Mouse (Mus musculus): Measurements from ENCODE around the gene Numb.
"Not testable (repeated sequence)": the region's sequence is repeated elsewhere in the genome, so short reads cannot be mapped to it uniquely, and the experiment has no call there.

Numb gene

GRCm38 (mm10) chr12:83921535-83922381 lies at the start of gene Numb:
Gene Numb (minus strand): TSS chr12:83921934.
- peak; percentile 99 for DNase-seq (ENCODE audit: low read depth, low spot score)

GRCm38 (mm10) chr12:83965235-83965634 lies 43.5 kb upstream of the Numb start:
- no peak for DNase-seq (ENCODE audit: low read depth, low spot score)

- no peak for DNase-seq (ENCODE audit: low read depth, low spot score)
Observed at GRCm38 (mm10) chr12:83958278-83958677, 36.5 kb upstream of the Numb start.

DNA sequence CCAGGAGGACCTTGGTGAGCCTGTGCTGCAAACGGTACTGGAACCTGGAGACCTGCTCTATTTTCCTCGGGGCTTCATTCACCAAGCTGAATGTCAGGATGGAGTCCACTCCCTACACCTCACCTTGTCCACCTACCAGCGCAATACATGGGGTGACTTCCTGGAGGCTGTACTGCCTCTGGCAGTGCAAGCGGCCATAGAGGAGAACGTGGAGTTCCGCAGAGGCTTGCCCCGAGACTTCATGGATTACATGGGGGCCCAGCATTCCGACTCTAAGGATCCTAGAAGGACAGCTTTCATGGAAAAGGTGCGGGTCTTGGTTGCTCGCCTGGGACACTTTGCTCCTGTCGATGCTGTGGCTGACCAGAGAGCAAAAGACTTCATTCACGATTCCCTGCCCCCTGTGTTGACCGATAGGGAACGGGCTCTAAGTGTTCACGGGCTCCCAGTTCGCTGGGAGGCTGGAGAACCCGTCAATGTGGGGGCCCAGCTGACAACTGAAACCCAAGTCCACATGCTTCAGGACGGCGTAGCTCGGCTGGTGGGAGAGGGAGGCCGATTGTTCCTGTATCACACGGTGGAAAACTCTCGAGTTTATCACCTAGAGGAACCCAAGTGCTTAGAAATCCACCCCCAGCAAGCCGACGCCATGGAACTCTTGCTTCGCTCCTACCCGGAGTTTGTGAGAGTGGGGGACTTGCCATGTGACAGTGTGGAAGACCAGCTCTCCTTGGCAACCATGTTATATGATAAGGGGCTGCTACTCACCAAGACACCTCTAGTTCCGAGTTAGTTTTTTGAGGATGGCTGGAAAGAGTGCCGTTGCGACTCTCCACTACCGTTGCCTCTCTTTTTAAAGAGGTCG lies 30.2 kb upstream of the Numb start:
- DNase-seq (ENCODE audit: low read depth, low spot score): no peak

- peak; percentile 24 for DNase-seq (ENCODE audit: low read depth, low spot score)
Observed at GRCm38 (mm10) chr12:83950840-83951701, 29.3 kb upstream of the Numb start.

GRCm38 (mm10) chr12:83950493-83950839 lies 28.7 kb upstream of the Numb start, which contains the start of gene Riox1:
Gene Riox1 (plus strand): TSS chr12:83950608.
- peak; percentile 80 for DNase-seq (ENCODE audit: low read depth, low spot score)

DNA sequence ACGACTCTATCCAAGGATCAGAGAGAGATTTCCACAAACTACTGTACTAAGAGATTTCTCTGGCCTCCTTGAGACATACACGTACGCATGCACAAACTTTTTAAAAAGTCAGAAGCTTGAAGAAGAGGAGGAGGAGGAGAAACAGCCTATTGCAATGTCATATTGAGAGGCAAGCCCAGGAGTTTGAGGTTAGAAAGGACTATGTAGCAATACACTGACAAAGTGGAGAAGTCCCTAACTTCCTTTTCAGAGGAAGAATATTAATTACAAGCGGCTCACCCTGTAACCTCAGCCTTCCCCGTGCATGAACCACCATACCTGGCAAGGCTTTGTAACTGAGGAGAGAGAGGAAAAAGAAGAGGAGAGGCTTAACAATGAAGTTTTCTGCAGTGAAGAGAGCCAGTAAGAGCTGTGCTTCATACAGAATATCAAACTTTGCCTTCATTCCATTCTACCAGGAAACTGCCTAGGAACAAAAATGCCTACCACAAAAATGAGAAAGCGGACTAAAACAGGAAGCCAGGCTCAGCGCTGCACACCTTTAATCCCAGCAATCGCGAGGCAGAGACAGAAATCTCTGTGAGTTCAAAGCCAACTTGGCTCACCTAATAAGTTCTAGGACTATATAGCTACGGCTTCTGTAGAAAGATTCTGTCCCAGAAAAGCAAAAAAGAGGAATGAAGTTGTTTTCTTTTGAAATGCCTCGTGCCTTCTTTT lies 28.2 kb upstream of the Numb start:
- DNase-seq (ENCODE audit: low read depth, low spot score): no peak

DNA sequence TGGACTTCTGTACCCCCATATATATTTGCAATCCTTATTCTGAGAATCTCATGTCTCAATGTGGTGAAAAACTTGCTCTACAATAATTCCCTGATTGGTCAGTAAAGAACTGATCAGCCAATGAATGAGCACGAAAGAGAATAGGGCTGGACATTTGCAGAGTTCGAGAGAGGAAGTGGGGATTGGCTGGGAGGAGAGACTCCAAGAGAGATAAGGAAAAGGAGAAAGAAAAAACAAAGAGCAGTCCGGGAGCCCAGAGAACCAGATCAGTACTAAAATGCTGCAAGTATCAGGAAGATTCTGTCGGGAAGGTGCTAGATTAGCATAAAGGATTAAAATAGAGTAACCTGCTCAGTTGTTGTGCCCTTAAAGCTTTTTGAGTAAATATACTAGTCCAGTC lies 27.3 kb upstream of the Numb start:
- no peak for DNase-seq (ENCODE audit: low read depth, low spot score)

DNA sequence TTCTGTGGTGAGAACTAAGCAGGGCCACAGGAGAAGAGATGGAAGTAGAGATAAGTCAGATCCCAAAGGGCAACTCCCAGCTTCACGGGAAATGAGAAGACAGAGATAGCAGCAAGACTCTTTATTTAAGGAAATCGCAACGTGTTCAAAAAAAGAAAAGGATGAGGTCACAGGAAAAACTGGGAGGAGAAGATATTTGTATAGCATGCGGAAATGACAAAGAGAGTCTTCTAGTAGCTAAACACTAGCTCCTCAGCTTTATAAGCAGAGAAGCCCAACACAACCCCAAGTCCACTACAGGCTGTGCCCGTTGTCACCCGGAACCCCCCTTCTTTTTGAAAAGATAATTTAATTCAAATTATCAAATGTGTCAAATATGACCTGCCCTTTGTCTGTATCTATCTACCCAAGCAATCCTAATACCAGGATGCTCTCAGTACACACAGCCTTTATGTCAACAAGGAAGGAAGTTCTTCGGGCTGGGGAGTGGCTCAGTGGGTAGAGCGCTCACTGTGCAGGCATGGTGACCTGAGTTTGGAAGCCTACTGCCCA lies 25.6 kb upstream of the Numb start:
- DNase-seq (ENCODE audit: low read depth, low spot score): no peak

GRCm38 (mm10) chr12:83941938-83942337 lies 20.2 kb upstream of the Numb start:
- DNase-seq (ENCODE audit: low read depth, low spot score): no peak

DNA sequence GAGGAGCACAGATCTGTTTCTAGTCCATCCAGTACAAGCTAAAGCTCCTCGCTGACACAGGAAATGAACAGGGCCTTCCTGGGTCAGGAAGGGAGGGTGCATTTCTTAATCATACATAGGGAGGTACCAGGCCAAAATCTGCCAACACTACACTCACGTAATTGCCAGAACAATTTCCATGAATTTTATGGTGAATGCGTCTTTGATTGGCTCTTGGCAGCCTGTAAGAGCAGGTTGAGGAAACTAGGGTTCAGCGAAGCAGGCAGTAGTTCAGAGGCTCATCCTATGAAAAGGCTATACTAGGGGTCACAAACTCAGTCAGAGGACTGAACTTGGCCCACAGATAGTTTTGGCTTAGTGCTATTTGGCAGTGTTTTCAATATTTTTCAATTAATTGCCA lies 18.3 kb upstream of the Numb start:
- no peak for DNase-seq (ENCODE audit: low read depth, low spot score)

- no peak for DNase-seq (ENCODE audit: low read depth, low spot score)
Observed at GRCm38 (mm10) chr12:83939332-83939731, 17.6 kb upstream of the Numb start.

- not testable (repeated sequence) for DNase-seq (ENCODE audit: low read depth, low spot score)
Observed at GRCm38 (mm10) chr12:83938592-83938991, 16.9 kb upstream of the Numb start.

DNA sequence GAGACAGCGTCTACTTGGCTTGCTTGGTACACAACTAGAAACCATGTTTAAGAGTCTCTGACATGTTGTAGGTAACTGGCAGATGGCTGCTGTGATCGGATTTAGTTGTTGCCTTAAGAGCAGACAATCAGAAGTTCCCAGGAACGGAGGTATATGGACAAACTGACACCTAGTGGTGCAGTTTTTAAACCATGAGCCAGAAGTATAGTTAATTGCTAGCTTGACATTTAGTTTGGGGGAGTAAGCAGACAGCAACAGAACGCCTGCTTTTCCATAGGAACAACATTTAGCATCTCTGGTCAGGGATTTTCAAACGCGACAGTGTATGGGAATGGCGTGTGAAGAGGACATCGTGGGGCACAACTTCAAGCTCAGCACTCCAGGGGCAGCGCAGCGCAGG lies 15.9 kb upstream of the Numb start:
- no peak for DNase-seq (ENCODE audit: low read depth, low spot score)

GRCm38 (mm10) chr12:83929186-83929804 lies 7.6 kb upstream of the Numb start:
- DNase-seq (ENCODE audit: low read depth, low spot score): no peak

GRCm38 (mm10) chr12:83927747-83928146 lies 6.0 kb upstream of the Numb start:
- no peak for DNase-seq (ENCODE audit: low read depth, low spot score)

GRCm38 (mm10) chr12:83926061-83926460 lies 4.3 kb upstream of the Numb start:
- no peak for DNase-seq (ENCODE audit: low read depth, low spot score)

GRCm38 (mm10) chr12:83925160-83925703 lies 3.5 kb upstream of the Numb start:
- no peak for DNase-seq (ENCODE audit: low read depth, low spot score)

DNA sequence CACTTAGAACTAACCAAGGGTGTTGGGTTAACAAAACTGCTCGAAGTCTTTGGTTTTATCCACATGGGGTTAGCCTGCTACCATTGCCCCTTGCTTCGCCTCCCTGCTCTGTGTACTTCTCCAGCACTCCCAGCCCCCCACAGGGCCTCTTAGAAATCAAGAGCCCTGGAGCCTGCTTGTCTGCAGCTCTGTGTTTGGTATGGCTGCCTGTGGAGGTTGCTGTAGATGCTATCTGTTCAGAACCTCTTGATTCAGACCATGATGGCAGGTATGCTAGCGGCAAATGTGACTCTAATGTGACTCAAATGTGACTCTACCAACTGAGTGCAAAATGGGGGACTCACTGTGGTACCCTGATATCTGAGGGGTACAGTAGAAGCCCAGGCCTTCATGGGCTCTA lies 2.6 kb upstream of the Numb start:
- DNase-seq (ENCODE audit: low read depth, low spot score): no peak

DNA sequence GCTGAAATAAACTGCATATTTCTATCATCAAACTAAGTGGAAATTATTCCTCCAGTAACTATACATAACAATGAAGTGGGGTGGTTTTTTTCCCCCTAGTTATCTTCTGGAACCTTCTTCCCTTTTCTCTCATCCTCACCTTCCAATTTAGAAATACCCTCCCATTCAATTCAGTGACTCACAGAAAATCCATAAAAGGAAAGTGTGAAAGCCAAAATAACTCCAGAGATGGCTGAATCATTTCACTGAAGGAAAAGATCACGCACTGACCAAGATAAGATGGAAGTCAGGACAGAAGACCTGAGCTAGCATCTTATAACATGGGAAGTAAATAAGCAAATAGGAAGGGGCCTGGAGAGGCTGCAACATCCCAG lies 1.7 kb upstream of the Numb start:
- DNase-seq (ENCODE audit: low read depth, low spot score): no peak

Measured in ES-CJ7 (cell line).